Mouse (Mus musculus) thymus, postnatal 10 days (tissue): ENCODE results near the gene Gm8334.
"Not testable (repeated sequence)": the region's sequence is repeated elsewhere in the genome, so short reads cannot be mapped to it uniquely, and the experiment has no call there.

ENCODE experiments used
- DNase-seq, 2 experiments: peaks; one replicate each; pipeline ENCODE4 v3.0.0; 2021; ENCODE audit warnings: low spot score in 2 of 2

Gene Gm8334

GRCm38 (mm10) chrX:148615053-148615452 is at the start of gene Gm8334:
Gene Gm8334, minus strand, starts transcription at chrX:148615153.
- not testable (repeated sequence) for DNase-seq

DNA sequence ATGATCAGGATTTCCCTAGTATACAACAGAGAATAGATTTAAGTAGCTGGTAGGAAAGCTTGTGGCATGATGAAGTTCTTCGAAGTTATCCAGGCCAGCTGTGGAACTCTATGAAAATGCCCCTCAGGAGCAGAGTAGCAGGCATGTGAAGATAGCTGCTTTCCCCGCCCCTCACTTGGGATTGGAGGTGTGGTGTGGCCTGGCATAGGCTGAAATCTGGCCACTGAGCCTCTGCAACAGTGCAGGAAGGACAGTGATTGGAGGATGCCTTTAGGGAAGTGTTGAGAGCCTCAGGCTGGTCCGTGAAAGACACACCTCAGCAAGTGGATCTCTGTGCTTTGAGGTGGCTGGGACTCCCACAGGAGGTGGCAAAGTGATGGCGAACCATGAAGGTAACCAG is 48.3 kb upstream of the Gm8334 start, which contains the start of gene Gm15127:
Gm15127 (plus strand) TSS at position 301 of the 400 bp plus-strand sequence.
- not testable (repeated sequence) for DNase-seq
